Mouse (Mus musculus): ENCODE data around the gene Gpr19. TPM values are rescaled to one million over a fixed set of nuclear protein-coding genes. Genes with fewer than 3 reads are reported as not detected.

Gpr19 gene
- 11.0 and 12.3 TPM in 2 replicates for polyA plus RNA-seq (2015; fragmentation: Nextera tagmentation; extraction: Ambion mirVana)

- peak within 1 kb of the TSS; percentile 100 for H3K27ac ChIP-seq
- 0 out of 2 replicates have a peak, but pooled peaks cover 3% of the 10 kb centered on the region for H3K36me3 ChIP-seq
- peaks cover 10% of the 10 kb centered on the region for H3K4me1 ChIP-seq
- no peaks in the 10 kb centered on the region for H3K27me3 ChIP-seq
- H3K9ac ChIP-seq = peak within 1 kb of the TSS; percentile 70
- ATAC-seq (replicated peaks; ENCODE audit: low FRiP score) = peak; percentile 94
- H3K4me2 ChIP-seq = peak within 1 kb of the TSS; percentile 83
- H3K4me3 ChIP-seq (replicated peaks) = peak within 1 kb of the TSS; percentile 70
- WGBS = under 1% methylated on average over 51 of the region's 51 CpGs
- H3K9me3 ChIP-seq (replicated peaks) = no peaks in the 10 kb centered on the region
These were observed at the start of gene Gpr19 for GRCm38 (mm10) chr6:134898095-134898965. Gene Gpr19 (minus strand): TSS chr6:134898578.

- 43% methylated on average over 13 of the region's 13 CpGs for WGBS
- ATAC-seq (replicated peaks; ENCODE audit: low FRiP score) = no peak
- no peaks in the 10 kb centered on the region for H3K27me3 ChIP-seq
- H3K36me3 ChIP-seq = peaks cover 19% of the 10 kb centered on the region
- H3K4me1 ChIP-seq = peaks cover 11% of the 10 kb centered on the region
- H3K4me2 ChIP-seq = no peak overlapping the region
- no peak overlapping the region for H3K4me3 ChIP-seq (replicated peaks)
- no peaks in the 10 kb centered on the region for H3K9me3 ChIP-seq (replicated peaks)
- no peak overlapping the region for H3K9ac ChIP-seq
- no peak overlapping the region for H3K27ac ChIP-seq
These were observed 49.1 kb upstream of the Gpr19 start for GRCm38 (mm10) chr6:134947311-134948087.

GRCm38 (mm10) chr6:134946858-134947257 is 48.5 kb upstream of the Gpr19 start:
- Histone ChIP-seq H3K27ac (no peak overlapping the region), H3K9me3 (replicated peaks) (no peaks in the 10 kb centered on the region), H3K4me2 (no peak overlapping the region), H3K27me3 (no peaks in the 10 kb centered on the region), H3K36me3 (peaks cover 21% of the 10 kb centered on the region), H3K4me3 (replicated peaks) (no peak overlapping the region), H3K4me1 (peaks cover 11% of the 10 kb centered on the region), H3K9ac (no peak overlapping the region)
- 83% methylated on average over 9 of the region's 9 CpGs for WGBS
- no peak for ATAC-seq (replicated peaks; ENCODE audit: low FRiP score)

GRCm38 (mm10) chr6:134946054-134946453 is 47.7 kb upstream of the Gpr19 start:
- Histone ChIP-seq H3K4me2 (no peak overlapping the region), H3K9ac (no peak overlapping the region), H3K27ac (no peak overlapping the region), H3K4me3 (replicated peaks) (no peak overlapping the region), H3K36me3 (peaks cover 21% of the 10 kb centered on the region), H3K4me1 (peaks cover 11% of the 10 kb centered on the region), H3K27me3 (no peaks in the 10 kb centered on the region), H3K9me3 (replicated peaks) (no peaks in the 10 kb centered on the region)
- 67% methylated on average over 6 of the region's 6 CpGs for WGBS
- ATAC-seq (replicated peaks; ENCODE audit: low FRiP score) = no peak

GRCm38 (mm10) chr6:134943759-134944407 is 45.5 kb upstream of the Gpr19 start:
- peak overlapping the region; percentile 75 for H3K27ac ChIP-seq
- ATAC-seq (replicated peaks; ENCODE audit: low FRiP score) = peak; percentile 61
- H3K9ac ChIP-seq = no peak overlapping the region
- H3K9me3 ChIP-seq (replicated peaks) = no peaks in the 10 kb centered on the region
- peaks cover 22% of the 10 kb centered on the region for H3K36me3 ChIP-seq
- no peak overlapping the region for H3K4me3 ChIP-seq (replicated peaks)
- H3K27me3 ChIP-seq = no peaks in the 10 kb centered on the region
- WGBS = 51% methylated on average over 13 of the region's 13 CpGs
- no peak overlapping the region for H3K4me2 ChIP-seq
- H3K4me1 ChIP-seq = peaks cover 11% of the 10 kb centered on the region

GRCm38 (mm10) chr6:134939781-134940180 is 41.4 kb upstream of the Gpr19 start:
- Histone ChIP-seq H3K9me3 (replicated peaks) (no peaks in the 10 kb centered on the region), H3K4me3 (replicated peaks) (no peak overlapping the region), H3K27ac (no peak overlapping the region), H3K36me3 (peaks cover 25% of the 10 kb centered on the region), H3K9ac (no peak overlapping the region), H3K27me3 (no peaks in the 10 kb centered on the region), H3K4me2 (no peak overlapping the region), H3K4me1 (peaks cover 11% of the 10 kb centered on the region)
- no peak for ATAC-seq (replicated peaks; ENCODE audit: low FRiP score)
- WGBS = 85% methylated on average over 4 of the region's 4 CpGs

GRCm38 (mm10) chr6:134934305-134934704 is 35.9 kb upstream of the Gpr19 start:
- no peak overlapping the region for H3K4me3 ChIP-seq (replicated peaks)
- ATAC-seq (replicated peaks; ENCODE audit: low FRiP score) = no peak
- H3K9me3 ChIP-seq (replicated peaks) = no peaks in the 10 kb centered on the region
- no peak overlapping the region for H3K9ac ChIP-seq
- H3K27ac ChIP-seq = no peak overlapping the region
- peaks cover 7% of the 10 kb centered on the region; the same call in 1 of the 2 replicates for H3K36me3 ChIP-seq
- H3K4me2 ChIP-seq = no peak overlapping the region
- no peaks in the 10 kb centered on the region for H3K27me3 ChIP-seq
- H3K4me1 ChIP-seq = peaks cover 27% of the 10 kb centered on the region
- 91% methylated on average over 5 of the region's 5 CpGs for WGBS

- Histone ChIP-seq H3K4me2 (no peak overlapping the region), H3K36me3 (peaks cover 7% of the 10 kb centered on the region; the same call in 1 of the 2 replicates), H3K27ac (no peak overlapping the region), H3K27me3 (no peaks in the 10 kb centered on the region), H3K4me3 (replicated peaks) (no peak overlapping the region), H3K9me3 (replicated peaks) (no peaks in the 10 kb centered on the region), H3K9ac (no peak overlapping the region), H3K4me1 (peaks cover 27% of the 10 kb centered on the region)
- WGBS = 71% methylated on average over 2 of the region's 2 CpGs
- no peak for ATAC-seq (replicated peaks; ENCODE audit: low FRiP score)
These were observed 34.8 kb upstream of the Gpr19 start for GRCm38 (mm10) chr6:134933207-134933558.

GRCm38 (mm10) chr6:134932486-134933206 is 34.3 kb upstream of the Gpr19 start:
- H3K36me3 ChIP-seq = peaks cover 7% of the 10 kb centered on the region; the same call in 1 of the 2 replicates
- ATAC-seq (replicated peaks; ENCODE audit: low FRiP score) = no peak
- no peaks in the 10 kb centered on the region for H3K9me3 ChIP-seq (replicated peaks)
- no peak overlapping the region for H3K4me3 ChIP-seq (replicated peaks)
- 0 out of 2 replicates have a peak overlapping the region, but pooled peaks have one; percentile 13 for H3K27ac ChIP-seq
- H3K9ac ChIP-seq = no peak overlapping the region
- peaks cover 31% of the 10 kb centered on the region for H3K4me1 ChIP-seq
- no peaks in the 10 kb centered on the region for H3K27me3 ChIP-seq
- whole genome bisulfite sequencing = 57% methylated on average over 12 of the region's 12 CpGs
- H3K4me2 ChIP-seq = peak overlapping the region; percentile 29

GRCm38 (mm10) chr6:134931146-134931545 is 32.8 kb upstream of the Gpr19 start:
- Histone ChIP-seq H3K27ac (no peak overlapping the region), H3K9ac (no peak overlapping the region), H3K4me2 (peak overlapping the region; percentile 83), H3K4me3 (replicated peaks) (peak overlapping the region; percentile 52; the same call in 1 of the 2 replicates), H3K4me1 (peaks cover 44% of the 10 kb centered on the region), H3K36me3 (no peaks in the 10 kb centered on the region), H3K27me3 (no peaks in the 10 kb centered on the region), H3K9me3 (replicated peaks) (no peaks in the 10 kb centered on the region)
- WGBS = 65% methylated on average over 3 of the region's 3 CpGs
- ATAC-seq (replicated peaks; ENCODE audit: low FRiP score) = no peak

GRCm38 (mm10) chr6:134930383-134930782 is 32.0 kb upstream of the Gpr19 start:
- Histone ChIP-seq H3K9me3 (replicated peaks) (no peaks in the 10 kb centered on the region), H3K9ac (peak overlapping the region; percentile 30; the same call in 1 of the 2 replicates), H3K27me3 (no peaks in the 10 kb centered on the region), H3K4me1 (peaks cover 48% of the 10 kb centered on the region), H3K36me3 (no peaks in the 10 kb centered on the region), H3K4me3 (replicated peaks) (peak overlapping the region; percentile 52), H3K4me2 (peak overlapping the region; percentile 83), H3K27ac (no peak overlapping the region)
- ATAC-seq (replicated peaks; ENCODE audit: low FRiP score) = no peak
- 77% methylated on average over 7 of the region's 7 CpGs for WGBS
